Mouse (Mus musculus) E14TG2a.4 (cell line): ENCODE measurements around the gene Kiss1r.

Source experiments
- CTCF ChIP-seq: conservative IDR thresholded peaks from 2 replicates; pipeline ENCODE4 v1.5.1; 2014; ENCODE audit warnings: low read length
- POU5F1 ChIP-seq: IDR thresholded peaks from 2 replicates; pipeline ENCODE4 v1.6.1; 2014; ENCODE audit warnings: low read length, borderline replicate concordance

- no peak for TF ChIP-seq CTCF
- no peak for TF ChIP-seq POU5F1
Observed at GRCm38 (mm10) chr10:79914948-79915596, 1.7 kb upstream of the Kiss1r start.
